Mouse (Mus musculus) left cerebral cortex, adult 9 months (tissue): ENCODE results near the gene Ntsr1.
A peak's percentile ranks its signal among the peaks of the same experiment; 100 is the strongest.

ENCODE experiments used
- DNase-seq, 2 experiments: peaks; one replicate each; pipeline ENCODE4 v3.0.0; 2022; ENCODE audit warnings: low spot score in 2 of 2

The Ntsr1 gene

GRCm38 (mm10) chr2:180508455-180509115 is 8.8 kb downstream of the Ntsr1 start:
- DNase-seq: no peak

GRCm38 (mm10) chr2:180510867-180511266 is 11.1 kb downstream of the Ntsr1 start:
- DNase-seq: no peak

- no peak for DNase-seq
Measured at GRCm38 (mm10) chr2:180511875-180512661, 12.3 kb downstream of the Ntsr1 start.

GRCm38 (mm10) chr2:180513019-180513418 is 13.2 kb downstream of the Ntsr1 start:
- no peak for DNase-seq

GRCm38 (mm10) chr2:180513835-180514234 is 14.1 kb downstream of the Ntsr1 start:
- no peak for DNase-seq

- DNase-seq: no peak
Measured at GRCm38 (mm10) chr2:180521437-180522221, 21.9 kb downstream of the Ntsr1 start.

- DNase-seq: no peak
Measured at GRCm38 (mm10) chr2:180522825-180523224, 23.0 kb downstream of the Ntsr1 start.

GRCm38 (mm10) chr2:180527447-180527846 is 27.7 kb downstream of the Ntsr1 start:
- DNase-seq: no peak

GRCm38 (mm10) chr2:180527883-180528282 is 28.1 kb downstream of the Ntsr1 start:
- DNase-seq: no peak

- no peak for DNase-seq
Measured at GRCm38 (mm10) chr2:180530130-180530529, 30.4 kb downstream of the Ntsr1 start.

- DNase-seq: no peak
Measured at GRCm38 (mm10) chr2:180530584-180530983, 30.8 kb downstream of the Ntsr1 start.

- DNase-seq: no peak
Measured at GRCm38 (mm10) chr2:180531671-180532385, 32.1 kb downstream of the Ntsr1 start.

GRCm38 (mm10) chr2:180532386-180532995 is 32.7 kb downstream of the Ntsr1 start:
- DNase-seq: no peak

- DNase-seq: no peak
Measured at GRCm38 (mm10) chr2:180533237-180533636, 33.5 kb downstream of the Ntsr1 start.

GRCm38 (mm10) chr2:180543675-180544074 is 43.9 kb downstream of the Ntsr1 start:
- no peak for DNase-seq

GRCm38 (mm10) chr2:180545046-180545445 is 45.3 kb downstream of the Ntsr1 start:
- no peak for DNase-seq

- peak in 1 of 2 experiments; percentile 15 for DNase-seq
Measured at GRCm38 (mm10) chr2:180547384-180548106, 47.8 kb downstream of the Ntsr1 start.

- no peak for DNase-seq
Measured at GRCm38 (mm10) chr2:180552340-180552739, 52.6 kb downstream of the Ntsr1 start.

GRCm38 (mm10) chr2:180555219-180555618 is 55.4 kb downstream of the Ntsr1 start:
- no peak for DNase-seq

GRCm38 (mm10) chr2:180556470-180556869 is 56.7 kb downstream of the Ntsr1 start:
- no peak for DNase-seq

GRCm38 (mm10) chr2:180560245-180560644 is 60.5 kb downstream of the Ntsr1 start:
- DNase-seq: no peak
